Mouse (Mus musculus) cerebellum, postnatal 4 days (tissue): ENCODE measurements at regions not wholly inside any gene's neighbourhood (a gene's known extent, or its start where the extent isn't known, plus 50 kb on each side); places are given as distances from the start of the nearest gene placed in this dataset.

ENCODE experiments used
- DNase-seq, 2 experiments: peaks; one replicate each; pipeline ENCODE4 v3.0.0; 2022; ENCODE audit warnings: low spot score in 2 of 2, mixed read lengths in 1 of 2

- no peak for DNase-seq
These were observed 114.0 kb upstream of the Rmdn2 start for GRCm38 (mm10) chr17:79497629-79498028.

GRCm38 (mm10) chr17:79498321-79498720, 113.3 kb upstream of the Rmdn2 start:
- no peak for DNase-seq

GRCm38 (mm10) chr17:79501031-79501474, 110.6 kb upstream of the Rmdn2 start:
- peak in 1 of 2 experiments; percentile 48 for DNase-seq

GRCm38 (mm10) chr17:79501926-79502325, 109.7 kb upstream of the Rmdn2 start:
- DNase-seq, result no peak

- no peak for DNase-seq
These were observed 108.6 kb upstream of the Rmdn2 start for GRCm38 (mm10) chr17:79503037-79503436.

GRCm38 (mm10) chr17:79504209-79504608, 107.5 kb upstream of the Rmdn2 start:
- DNase-seq, result no peak

GRCm38 (mm10) chr17:79505565-79505964, 106.1 kb upstream of the Rmdn2 start:
- no peak for DNase-seq

- DNase-seq, result no peak
These were observed 102.4 kb upstream of the Rmdn2 start for GRCm38 (mm10) chr17:79509281-79509680.

GRCm38 (mm10) chr17:79509957-79510710, 101.5 kb upstream of the Rmdn2 start:
- DNase-seq, result no peak

GRCm38 (mm10) chr17:79511218-79511617, 100.4 kb upstream of the Rmdn2 start:
- DNase-seq, result no peak

- no peak for DNase-seq
These were observed 97.6 kb upstream of the Rmdn2 start for GRCm38 (mm10) chr17:79514076-79514475.

GRCm38 (mm10) chr17:79518185-79518584, 93.5 kb upstream of the Rmdn2 start:
- DNase-seq, result no peak

- no peak for DNase-seq
These were observed 93.0 kb upstream of the Rmdn2 start for GRCm38 (mm10) chr17:79518696-79519095.

- DNase-seq, result no peak
These were observed 92.3 kb upstream of the Rmdn2 start for GRCm38 (mm10) chr17:79519356-79519755.

- DNase-seq, result no peak
These were observed 91.4 kb upstream of the Rmdn2 start for GRCm38 (mm10) chr17:79520283-79520682.

GRCm38 (mm10) chr17:79521691-79522090, 90.0 kb upstream of the Rmdn2 start:
- DNase-seq, result no peak

GRCm38 (mm10) chr17:79523230-79523629, 88.4 kb upstream of the Rmdn2 start:
- no peak for DNase-seq

GRCm38 (mm10) chr17:79527391-79527790, 84.3 kb upstream of the Rmdn2 start:
- DNase-seq, result no peak

- DNase-seq, result no peak
These were observed 75.1 kb upstream of the Rmdn2 start for GRCm38 (mm10) chr17:79536549-79536948.

GRCm38 (mm10) chr17:79538789-79539188, 72.9 kb upstream of the Rmdn2 start:
- no peak for DNase-seq

GRCm38 (mm10) chr17:79540038-79540437, 71.6 kb upstream of the Rmdn2 start:
- no peak for DNase-seq

GRCm38 (mm10) chr17:79540511-79540910, 71.2 kb upstream of the Rmdn2 start:
- DNase-seq, result no peak

GRCm38 (mm10) chr17:79543907-79544522, 67.6 kb upstream of the Rmdn2 start:
- DNase-seq, result peak; percentile 23 to 76
